Mouse (Mus musculus): ENCODE data around the gene Gm9125. TPM values are rescaled to one million over a fixed set of nuclear protein-coding genes. Genes with fewer than 3 reads are reported as not detected.

Gene Gm9125
- total and polyA plus RNA-seq, 3 experiments: not detected

Other genes starting within 250 kb of the Gm9125 start
- not detected in 2 replicates for gene Tdpoz3, start 228.9 kb downstream of the Gm9125 start, total RNA-seq (2012; rRNA removed)
- not detected in 2 replicates for gene Tdpoz3, start 228.9 kb downstream of the Gm9125 start, total RNA-seq (2014; rRNA removed)
- not detected in 2 replicates for gene Tdpoz3, start 228.9 kb downstream of the Gm9125 start, polyA plus RNA-seq (2012; ENCODE audit: insufficient read length, low read depth)
- gene Gm9117, start 111.3 kb downstream of the Gm9125 start, total RNA-seq (2012; rRNA removed): not detected in 2 replicates
- not detected in 2 replicates for gene Gm9117, start 111.3 kb downstream of the Gm9125 start, total RNA-seq (2014; rRNA removed)
- not detected in 2 replicates for gene Gm9117, start 111.3 kb downstream of the Gm9125 start, polyA plus RNA-seq (2012; ENCODE audit: insufficient read length, low read depth)
- gene Tdpoz5, start 93.6 kb downstream of the Gm9125 start, total RNA-seq (2012; rRNA removed): 0.17 TPM in 1 of 2 replicates, not detected in the other
- not detected in 2 replicates for gene Tdpoz5, start 93.6 kb downstream of the Gm9125 start, total RNA-seq (2014; rRNA removed)
- gene Tdpoz5, start 93.6 kb downstream of the Gm9125 start, polyA plus RNA-seq (2012; ENCODE audit: insufficient read length, low read depth): not detected in 2 replicates
- gene Gm10697, start 17.8 kb upstream of the Gm9125 start, total RNA-seq (2012; rRNA removed): 0.17 TPM in 1 of 2 replicates, not detected in the other
- gene Gm10697, start 17.8 kb upstream of the Gm9125 start, total RNA-seq (2014; rRNA removed): not detected in 2 replicates
- gene Gm10697, start 17.8 kb upstream of the Gm9125 start, polyA plus RNA-seq (2012; ENCODE audit: insufficient read length, low read depth): not detected in 2 replicates
- gene Gm10696, start 123.3 kb upstream of the Gm9125 start, total RNA-seq (2012; rRNA removed): not detected in 2 replicates
- not detected in 2 replicates for gene Gm10696, start 123.3 kb upstream of the Gm9125 start, total RNA-seq (2014; rRNA removed)
- not detected in 2 replicates for gene Gm10696, start 123.3 kb upstream of the Gm9125 start, polyA plus RNA-seq (2012; ENCODE audit: insufficient read length, low read depth)
- gene Gm5286, start 141.8 kb upstream of the Gm9125 start, total RNA-seq (2012; rRNA removed): not detected in 2 replicates
- gene Gm5286, start 141.8 kb upstream of the Gm9125 start, total RNA-seq (2014; rRNA removed): not detected in 2 replicates
- gene Gm5286, start 141.8 kb upstream of the Gm9125 start, polyA plus RNA-seq (2012; ENCODE audit: insufficient read length, low read depth): not detected in 2 replicates
- not detected in 2 replicates for gene Gm4778, start 209.2 kb upstream of the Gm9125 start, total RNA-seq (2012; rRNA removed)
- gene Gm4778, start 209.2 kb upstream of the Gm9125 start, total RNA-seq (2014; rRNA removed): not detected in 2 replicates
- not detected in 2 replicates for gene Gm4778, start 209.2 kb upstream of the Gm9125 start, polyA plus RNA-seq (2012; ENCODE audit: insufficient read length, low read depth)

All from CH12.LX (cell line).